Mouse (Mus musculus): ENCODE data around the gene Olfr1508. TPM values are rescaled to one million over a fixed set of nuclear protein-coding genes. Genes with fewer than 3 reads are reported as not detected.
"Not testable (repeated sequence)": the region's sequence is repeated elsewhere in the genome, so short reads cannot be mapped to it uniquely, and the experiment has no call there.

Gene Olfr1508
- total RNA-seq (2018; cell fraction: chromatin; rRNA removed), result not detected
- total RNA-seq (2018; cell fraction: cytosol; rRNA removed), result not detected
- total RNA-seq (2018; cell fraction: nucleus; rRNA removed), result not detected
- polyA plus RNA-seq (2018), result not detected in 3 replicates

DNA sequence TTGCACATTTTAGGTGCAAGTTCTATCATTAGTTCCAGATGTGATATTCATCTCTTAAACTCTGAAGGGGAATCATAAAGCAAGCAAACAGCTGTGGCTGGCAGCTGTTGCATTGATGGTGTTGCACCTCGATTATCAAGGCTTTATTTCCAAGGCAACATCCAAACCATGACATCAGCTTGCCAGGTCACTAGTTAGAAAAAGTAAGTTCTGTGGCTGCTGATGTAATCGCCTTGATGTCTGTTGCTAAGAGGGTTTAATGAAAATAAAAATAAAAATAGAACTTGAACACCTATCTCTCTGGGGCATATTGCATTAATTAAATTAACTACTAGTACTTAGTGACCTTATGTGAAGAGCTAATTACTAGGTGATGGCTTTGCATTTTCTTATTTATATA lies at the start of gene Olfr1508:
Olfr1508 (minus strand) TSS at position 101 of the 400 bp plus-strand sequence.
- Histone ChIP-seq H3K27ac (no peak within 1 kb of the TSS), H3K4me3 (ENCODE audit: inconsistent target) (no peak within 1 kb of the TSS), H3K36me3 (ENCODE audit: inconsistent target) (no peaks in the 10 kb centered on the region), H3K79me2 (ENCODE audit: inconsistent target) (no peaks in the 10 kb centered on the region)
- 77% methylated on average over 2 of the region's 2 CpGs for WGBS (ENCODE audit: missing documents)

DNA sequence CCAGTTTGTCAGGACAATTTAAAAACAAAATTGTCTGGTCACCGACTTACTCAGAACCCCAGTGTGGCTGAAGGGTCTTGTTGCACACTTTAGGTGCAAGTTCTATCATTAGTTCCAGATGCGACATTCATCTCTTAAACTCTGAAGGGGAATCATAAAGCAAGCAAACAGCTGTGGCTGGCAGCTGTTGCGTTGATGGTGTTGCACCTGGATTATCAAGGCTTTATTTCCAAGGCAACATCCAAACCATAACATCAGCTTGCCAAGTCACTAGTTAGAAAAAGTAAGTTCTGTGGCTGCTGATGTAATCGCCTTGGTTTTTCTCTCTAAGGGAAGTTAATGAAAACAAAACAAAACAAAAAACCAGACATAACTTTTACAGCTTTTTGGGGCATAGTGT lies 28.2 kb upstream of the Olfr1508 start, which contains the start of gene Olfr1507:
Olfr1507 (minus strand) TSS at position 234 of the 400 bp plus-strand sequence.
- 67% methylated on average over 4 of the region's 4 CpGs for WGBS (ENCODE audit: missing documents)
- no peaks in the 10 kb centered on the region for H3K36me3 ChIP-seq (ENCODE audit: inconsistent target)
- no peak within 1 kb of the TSS for H3K4me3 ChIP-seq (ENCODE audit: inconsistent target)
- H3K27ac ChIP-seq, result no peak within 1 kb of the TSS
- H3K79me2 ChIP-seq (ENCODE audit: inconsistent target), result no peaks in the 10 kb centered on the region

DNA sequence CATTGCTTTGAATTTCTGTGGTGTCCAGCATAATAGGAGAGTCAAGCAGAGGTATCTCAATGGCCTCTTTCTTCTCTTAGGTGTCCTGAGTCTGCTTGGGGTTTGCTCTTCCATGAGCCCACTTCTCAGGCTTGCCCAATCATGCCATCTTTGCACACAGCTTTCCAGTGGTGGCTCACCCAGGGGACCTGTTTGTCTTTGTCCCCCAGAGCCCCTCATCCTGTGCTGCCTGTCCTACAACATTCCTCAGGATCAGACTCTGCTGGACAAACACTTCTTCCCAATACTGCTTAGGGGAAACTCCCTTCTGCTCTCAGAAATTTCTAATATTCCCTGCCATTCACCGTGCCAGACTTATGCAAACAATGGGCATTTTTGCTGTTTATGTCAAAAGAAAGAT lies 1.6 kb downstream of the Olfr1508 start:
- no peak overlapping the region for H3K4me3 ChIP-seq (ENCODE audit: inconsistent target)
- WGBS (ENCODE audit: missing documents), result 100% methylated on average over 1 of the region's 1 CpGs
- no peaks in the 10 kb centered on the region for H3K79me2 ChIP-seq (ENCODE audit: inconsistent target)
- H3K27ac ChIP-seq, result no peak overlapping the region
- no peaks in the 10 kb centered on the region for H3K36me3 ChIP-seq (ENCODE audit: inconsistent target)

DNA sequence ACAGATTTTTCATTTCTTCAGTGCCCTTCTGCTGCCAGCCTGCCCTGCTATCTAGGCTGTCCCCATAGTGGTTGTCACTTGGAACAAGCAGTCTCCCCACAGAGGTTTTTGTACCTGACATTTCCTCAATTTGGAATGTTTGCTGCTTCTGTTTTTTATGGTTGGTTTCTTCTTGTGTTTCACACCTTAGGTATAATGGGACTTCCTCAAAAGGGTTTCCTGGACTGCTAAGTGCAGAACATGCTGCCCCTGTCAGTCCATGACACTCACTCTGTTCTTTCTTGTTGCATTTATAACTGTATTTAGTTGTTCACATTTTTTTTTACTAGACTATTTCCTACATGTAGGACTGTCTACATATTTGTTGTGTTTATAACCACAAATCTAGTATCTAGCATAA lies 5.4 kb downstream of the Olfr1508 start:
- Histone ChIP-seq H3K36me3 (ENCODE audit: inconsistent target) (no peaks in the 10 kb centered on the region), H3K79me2 (ENCODE audit: inconsistent target) (no peaks in the 10 kb centered on the region), H3K4me3 (ENCODE audit: inconsistent target) (no peak overlapping the region), H3K27ac (no peak overlapping the region)

DNA sequence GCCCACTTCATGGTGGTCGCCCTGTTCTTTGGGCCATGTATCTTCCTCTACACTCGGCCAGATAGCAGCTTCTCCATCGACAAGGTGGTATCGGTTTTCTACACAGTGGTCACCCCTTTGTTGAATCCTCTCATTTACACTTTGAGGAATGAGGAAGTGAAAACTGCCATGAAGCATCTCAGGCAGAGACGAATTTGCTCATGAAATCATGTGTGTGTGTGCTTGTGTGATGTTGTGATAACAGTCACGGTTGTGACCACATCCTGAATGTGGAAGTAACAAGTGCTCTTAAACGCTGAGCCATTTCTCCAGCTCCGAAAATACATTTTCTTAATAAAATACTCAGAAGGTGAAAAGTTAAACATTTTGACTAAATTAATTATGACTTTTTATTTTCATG lies 16.2 kb downstream of the Olfr1508 start:
- WGBS (ENCODE audit: missing documents), result 2% methylated on average over 8 of the region's 8 CpGs
- Histone ChIP-seq H3K79me2 (ENCODE audit: inconsistent target) (no peaks in the 10 kb centered on the region), H3K4me3 (ENCODE audit: inconsistent target) (no peak overlapping the region), H3K36me3 (ENCODE audit: inconsistent target) (no peaks in the 10 kb centered on the region), H3K27ac (peak overlapping the region; percentile 67)

DNA sequence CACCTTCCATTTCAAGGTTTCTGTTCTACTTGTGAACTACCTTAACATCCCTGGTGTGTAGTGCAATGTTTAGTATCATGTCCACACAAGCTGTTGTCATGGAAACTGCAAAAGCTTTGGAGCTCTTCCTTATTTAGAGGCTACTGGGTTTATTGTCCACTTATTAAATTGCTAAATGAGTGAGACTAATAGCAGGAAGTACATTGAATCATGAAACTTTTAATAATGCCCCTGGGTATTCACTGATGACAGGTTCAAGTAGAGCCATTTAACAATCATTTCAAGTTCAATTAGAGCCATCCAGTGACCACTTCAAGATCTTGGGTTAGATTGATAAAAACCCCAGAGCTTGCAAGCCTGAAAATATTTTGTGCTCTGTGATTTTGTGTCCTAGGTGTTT lies 24.6 kb downstream of the Olfr1508 start, which contains the start of gene Olfr1509:
Olfr1509 (plus strand) TSS at position 301 of the 400 bp plus-strand sequence.
- Histone ChIP-seq H3K79me2 (ENCODE audit: inconsistent target) (no peaks in the 10 kb centered on the region), H3K36me3 (ENCODE audit: inconsistent target) (no peaks in the 10 kb centered on the region), H3K4me3 (ENCODE audit: inconsistent target) (no peak within 1 kb of the TSS), H3K27ac (no peak within 1 kb of the TSS)

DNA sequence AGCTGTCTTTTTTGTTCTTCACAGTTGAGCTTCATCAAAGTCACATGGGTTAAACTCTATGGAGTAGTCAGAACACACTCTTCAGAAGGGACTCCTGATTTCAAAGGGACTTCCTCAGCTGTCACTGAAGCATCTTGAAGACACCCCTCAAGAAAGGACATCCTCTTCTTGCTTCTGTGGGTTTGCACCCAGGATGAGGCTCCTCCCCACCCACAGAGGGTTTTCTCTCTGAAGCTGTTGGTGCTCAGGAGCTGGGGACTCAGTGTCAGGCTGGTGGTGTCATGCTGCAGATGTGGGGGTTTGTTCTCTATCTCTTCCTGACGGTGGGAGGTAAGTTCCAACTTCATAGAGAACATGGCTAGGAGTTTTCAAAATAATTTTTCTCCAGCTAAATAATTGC lies 39.6 kb downstream of the Olfr1508 start:
- 83% methylated on average over 1 of the region's 1 CpGs for WGBS (ENCODE audit: missing documents)
- Histone ChIP-seq H3K27ac (no peak overlapping the region), H3K4me3 (ENCODE audit: inconsistent target) (no peak overlapping the region), H3K36me3 (ENCODE audit: inconsistent target) (no peaks in the 10 kb centered on the region), H3K79me2 (ENCODE audit: inconsistent target) (no peaks in the 10 kb centered on the region)

DNA sequence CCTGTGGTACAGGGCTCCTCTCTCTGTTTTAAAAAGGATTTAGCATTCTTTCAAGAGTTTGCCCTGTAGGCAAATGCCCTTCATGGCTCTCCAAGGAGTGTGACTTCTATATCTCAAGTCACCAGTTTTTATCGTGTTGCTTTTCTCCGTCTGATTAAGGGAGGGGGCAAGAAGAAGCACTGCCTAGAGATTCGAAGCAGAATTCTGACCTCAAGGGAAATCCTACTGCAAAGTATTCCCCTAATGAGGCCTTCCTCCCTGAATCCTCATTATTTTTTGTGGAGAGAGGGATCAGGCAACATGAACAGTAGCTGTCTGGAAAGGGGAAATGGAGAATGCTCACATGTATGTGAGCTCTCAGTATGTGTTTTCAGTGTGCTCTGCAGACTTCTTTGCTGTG lies 53.0 kb downstream of the Olfr1508 start, which contains the start of gene Olfr1510:
Olfr1510 (minus strand) TSS at position 101 of the 400 bp plus-strand sequence.
- whole genome bisulfite sequencing (ENCODE audit: missing documents), result 92% methylated on average over 3 of the region's 3 CpGs
- no peaks in the 10 kb centered on the region for H3K36me3 ChIP-seq (ENCODE audit: inconsistent target)
- H3K27ac ChIP-seq, result no peak within 1 kb of the TSS
- H3K4me3 ChIP-seq (ENCODE audit: inconsistent target), result no peak within 1 kb of the TSS
- no peaks in the 10 kb centered on the region for H3K79me2 ChIP-seq (ENCODE audit: inconsistent target)

DNA sequence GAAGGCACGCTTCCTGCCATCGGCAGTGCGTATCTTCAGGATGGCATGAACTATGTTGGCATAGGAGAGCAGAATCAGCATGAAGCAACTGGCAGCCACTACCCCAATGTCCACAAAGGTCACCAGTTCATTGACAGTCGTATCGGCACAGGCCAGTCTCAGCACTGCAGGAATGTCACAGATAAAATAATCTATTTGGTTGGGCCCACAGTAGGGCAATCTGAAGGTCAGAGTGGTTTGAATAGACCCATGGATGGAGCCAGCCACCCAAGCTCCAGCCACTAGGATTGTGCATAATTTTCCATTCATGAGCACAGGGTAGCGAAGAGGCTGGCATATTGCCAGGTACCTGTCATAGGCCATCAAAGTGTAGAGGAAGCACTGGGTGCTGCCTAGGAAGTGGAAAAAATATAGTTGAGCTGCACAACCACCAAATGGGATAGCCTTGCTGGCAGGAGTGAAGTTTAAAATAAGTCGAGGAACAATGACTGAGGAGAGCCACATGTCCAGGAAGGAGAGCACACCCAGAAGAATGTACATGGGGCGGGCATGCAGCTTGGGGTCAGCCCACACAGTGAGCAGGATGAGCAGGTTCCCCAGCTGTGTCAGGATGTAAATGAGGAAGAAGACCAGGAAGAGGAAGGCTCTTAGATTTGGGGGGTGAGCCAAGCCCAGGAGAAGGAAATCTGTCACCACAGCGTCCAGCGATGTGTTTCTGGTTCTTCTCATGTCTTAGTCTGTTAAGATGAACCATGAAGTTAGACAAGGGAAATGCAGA lies 57.0 kb downstream of the Olfr1508 start:
- not testable (repeated sequence) for H3K27ac ChIP-seq; H3K4me3 ChIP-seq (ENCODE audit: inconsistent target); H3K36me3 ChIP-seq (ENCODE audit: inconsistent target); H3K79me2 ChIP-seq (ENCODE audit: inconsistent target)
- 45% methylated on average over 2 of the region's 10 CpGs for WGBS (ENCODE audit: missing documents)

Other genes starting within 250 kb of the Olfr1508 start
- gene Chd8, start 209.7 kb downstream of the Olfr1508 start, polyA plus RNA-seq (2018), result 45.5 to 56.6 TPM (median 54.6 TPM) in 3 replicates
- gene Tox4, start 188.3 kb downstream of the Olfr1508 start, polyA plus RNA-seq (2018), result 34.3 to 46.1 TPM (median 44.4 TPM) in 3 replicates
- gene Rab2b, start 187.9 kb downstream of the Olfr1508 start, polyA plus RNA-seq (2018), result 9.7 to 20.8 TPM (median 12.3 TPM) in 3 replicates
- 15.8 to 18.9 TPM (median 16.8 TPM) in 3 replicates for gene Mettl3, start 162.4 kb downstream of the Olfr1508 start, polyA plus RNA-seq (2018)
- gene Sall2, start 138.7 kb downstream of the Olfr1508 start, polyA plus RNA-seq (2018), result 0.26 to 0.31 TPM (median 0.27 TPM) in 3 replicates
- gene Olfr1513, start 111.1 kb downstream of the Olfr1508 start, polyA plus RNA-seq (2018), result not detected in 3 replicates
- gene Olfr1512, start 88.3 kb downstream of the Olfr1508 start, polyA plus RNA-seq (2018), result not detected in 3 replicates
- gene Olfr1511, start 70.1 kb downstream of the Olfr1508 start, polyA plus RNA-seq (2018), result not detected in 3 replicates
- not detected in 3 replicates for gene Olfr1510, start 53.1 kb downstream of the Olfr1508 start, polyA plus RNA-seq (2018)
- not detected in 3 replicates for gene Olfr1509, start 24.5 kb downstream of the Olfr1508 start, polyA plus RNA-seq (2018)
- gene Olfr1507, start 28.3 kb upstream of the Olfr1508 start, polyA plus RNA-seq (2018), result not detected in 3 replicates

All from macrophage (primary cell).